Mouse (Mus musculus): ENCODE measurements at regions not wholly inside any gene's neighbourhood (a gene's known extent, or its start where the extent isn't known, plus 50 kb on each side); places are given as distances from the start of the nearest gene placed in this dataset.
"Not testable (repeated sequence)": the region's sequence is repeated elsewhere in the genome, so short reads cannot be mapped to it uniquely, and the experiment has no call there.

DNA sequence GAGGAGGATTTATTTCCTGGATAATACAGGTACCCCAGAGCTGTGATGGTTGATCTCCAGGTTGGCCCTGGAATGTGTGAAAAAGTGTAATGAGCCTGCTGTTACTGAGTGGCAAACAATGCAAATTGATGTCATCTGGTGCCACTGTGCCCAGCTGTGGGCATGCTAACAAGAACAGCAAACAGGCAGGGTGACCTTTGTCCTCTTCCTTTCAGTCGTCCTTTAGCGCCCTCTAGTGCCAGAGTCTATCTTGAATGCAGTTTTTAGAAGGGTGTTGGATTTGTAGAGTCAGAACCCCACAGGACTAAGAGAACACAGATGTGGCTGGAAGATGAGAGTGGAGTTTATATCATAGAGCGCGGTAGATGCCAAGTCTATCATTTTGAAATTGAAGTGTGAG lies 164.3 kb downstream of the Sdhaf3 start:
- peak; percentile 39 for DNase-seq (ENCODE audit: low read depth, low spot score)

DNA sequence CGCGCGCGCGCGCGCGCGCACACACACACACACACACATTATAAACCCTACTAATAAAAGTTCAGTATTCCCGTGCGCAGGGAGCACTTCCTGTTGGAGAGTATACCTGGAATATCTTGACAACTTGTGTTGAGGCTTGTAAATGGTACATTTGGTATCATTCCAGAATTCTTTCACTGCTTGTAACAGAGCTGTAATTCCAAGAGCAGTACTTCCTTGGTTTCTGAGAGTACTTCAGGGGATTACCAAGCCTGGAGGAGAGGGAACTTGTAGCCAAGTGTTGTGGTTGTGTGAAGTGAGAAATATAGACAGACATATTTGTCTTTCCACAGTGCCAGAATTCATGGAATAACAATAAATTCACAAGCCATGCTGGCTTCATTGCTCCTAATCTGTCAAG lies 177.2 kb downstream of the Sdhaf3 start:
- DNase-seq (ENCODE audit: low read depth, low spot score), result no peak

DNA sequence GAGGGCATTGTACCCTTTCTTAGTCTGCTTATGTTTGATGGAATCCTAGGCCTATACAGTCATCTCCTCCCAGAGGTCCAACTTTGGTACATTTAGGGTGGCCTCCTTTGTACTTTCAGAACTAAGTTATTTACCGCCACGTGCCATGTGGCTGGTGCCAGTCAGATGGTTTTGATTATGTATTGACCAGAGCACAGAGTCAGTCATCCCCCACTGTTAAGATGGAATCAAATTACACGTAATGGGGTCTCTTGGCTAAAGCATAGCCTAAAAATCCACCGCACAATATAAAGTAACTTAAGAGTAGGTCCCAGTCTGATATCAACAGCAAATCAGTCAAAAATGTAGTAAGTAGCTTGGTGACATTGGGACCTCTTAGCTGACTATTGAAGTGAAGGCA lies 178.3 kb downstream of the Sdhaf3 start:
- no peak for DNase-seq (ENCODE audit: low read depth, low spot score)

DNA sequence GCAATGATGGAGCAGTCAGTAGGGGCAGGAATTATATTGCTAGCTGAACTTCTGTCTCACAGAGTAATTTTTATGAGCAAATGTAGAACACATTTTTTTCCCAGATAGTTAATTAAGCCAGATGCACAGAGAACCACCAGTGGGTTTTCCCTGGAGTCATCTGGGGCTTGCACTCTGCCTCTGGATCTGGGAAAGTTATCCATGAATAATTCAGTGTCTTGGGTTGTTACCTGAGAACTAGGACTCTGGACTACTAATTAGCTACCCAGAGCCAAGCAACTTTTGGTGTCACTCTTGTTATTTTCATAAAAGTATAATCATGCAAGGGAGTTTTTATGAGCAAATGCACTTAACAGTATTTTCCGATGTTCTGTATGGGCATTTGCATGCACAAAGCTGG lies 179.1 kb downstream of the Sdhaf3 start:
- DNase-seq (ENCODE audit: low read depth, low spot score), result no peak

DNA sequence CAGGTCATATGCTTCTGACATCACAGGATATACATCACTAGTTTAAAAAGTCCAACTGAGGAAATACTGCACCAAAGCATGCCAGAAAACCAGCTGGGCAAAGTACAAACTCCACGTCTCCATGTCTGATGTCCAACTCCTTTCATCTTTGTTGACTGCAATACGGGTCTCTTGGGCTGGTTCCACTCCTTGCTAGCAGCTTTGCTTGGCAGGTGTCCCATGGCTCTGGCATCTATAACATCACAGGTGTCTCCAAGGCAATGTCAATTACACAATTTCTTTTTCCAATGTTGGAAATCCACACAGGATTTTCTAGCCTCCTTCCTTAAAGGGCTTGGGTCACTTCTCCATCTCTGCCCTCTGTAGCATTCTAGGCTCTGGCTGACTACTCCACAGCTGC lies 225.9 kb downstream of the Sdhaf3 start:
- no peak for DNase-seq (ENCODE audit: low read depth, low spot score)

DNA sequence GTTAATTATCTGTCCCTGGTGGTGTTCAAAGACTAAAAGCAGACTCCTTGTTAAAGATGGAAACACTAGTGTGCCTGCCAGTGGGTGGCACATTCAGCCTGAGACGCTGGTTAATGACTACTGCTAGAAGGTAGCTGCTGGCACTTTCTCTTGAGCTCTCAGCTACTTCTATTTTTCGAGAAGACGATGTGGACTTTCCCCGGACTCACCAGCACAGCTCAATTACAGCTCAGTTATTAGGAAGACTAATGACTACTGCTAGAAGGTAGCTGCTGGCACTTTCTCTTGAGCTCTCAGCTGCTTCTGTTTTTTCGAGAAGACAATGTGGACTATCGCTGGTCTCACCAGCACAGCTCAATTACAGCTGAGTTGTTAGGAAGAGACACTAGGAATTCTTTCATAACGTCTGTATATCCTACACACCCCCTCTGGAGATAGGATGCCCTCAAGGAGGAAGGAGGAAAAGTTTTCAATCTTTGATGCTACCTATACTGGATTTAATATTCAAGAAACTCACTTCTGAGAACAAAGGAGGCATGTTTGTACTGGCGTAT lies 243.3 kb downstream of the Sdhaf3 start:
- DNase-seq (ENCODE audit: low read depth, low spot score), result no peak

DNA sequence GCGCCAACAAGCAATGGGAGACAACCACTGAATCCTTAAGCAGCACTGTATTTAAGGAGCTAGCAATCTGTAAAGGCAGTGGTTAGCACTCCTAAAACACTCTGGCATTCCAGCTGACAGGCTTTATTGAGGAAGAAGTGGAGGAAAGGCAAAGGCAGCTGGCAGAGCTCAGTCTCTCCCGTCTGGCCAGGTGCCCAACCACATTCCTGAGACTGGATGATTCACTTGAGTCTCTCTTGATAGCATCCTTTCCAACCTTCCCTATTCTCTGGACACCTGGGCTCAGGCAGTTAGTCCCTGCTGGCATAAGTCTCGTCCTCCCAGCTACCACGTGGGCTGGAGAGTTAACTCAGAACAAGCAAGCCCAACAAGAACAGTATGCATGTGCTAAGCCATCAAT lies 260.1 kb downstream of the Sdhaf3 start:
- DNase-seq (ENCODE audit: low read depth, low spot score), result no peak

DNA sequence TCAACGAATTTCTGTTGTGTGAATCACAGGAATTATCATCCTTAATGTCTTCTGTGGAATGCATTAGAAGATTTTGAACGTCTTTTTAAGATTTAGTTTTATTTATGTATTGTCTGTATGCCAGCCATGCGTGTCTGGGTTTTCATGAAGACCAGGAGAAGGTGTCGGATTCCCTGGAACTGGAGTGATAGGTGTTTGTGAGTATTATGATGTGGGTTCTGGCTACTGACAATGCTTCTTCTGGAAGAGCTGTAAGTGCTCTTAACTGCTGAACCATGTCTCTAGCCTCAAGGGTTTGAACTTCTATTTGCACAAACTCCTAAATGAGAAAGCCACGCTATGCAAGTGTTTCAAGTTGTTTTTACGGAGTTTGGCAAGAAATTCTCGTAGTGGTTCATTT lies 296.5 kb downstream of the Sdhaf3 start:
- DNase-seq (ENCODE audit: low read depth, low spot score), result no peak

DNA sequence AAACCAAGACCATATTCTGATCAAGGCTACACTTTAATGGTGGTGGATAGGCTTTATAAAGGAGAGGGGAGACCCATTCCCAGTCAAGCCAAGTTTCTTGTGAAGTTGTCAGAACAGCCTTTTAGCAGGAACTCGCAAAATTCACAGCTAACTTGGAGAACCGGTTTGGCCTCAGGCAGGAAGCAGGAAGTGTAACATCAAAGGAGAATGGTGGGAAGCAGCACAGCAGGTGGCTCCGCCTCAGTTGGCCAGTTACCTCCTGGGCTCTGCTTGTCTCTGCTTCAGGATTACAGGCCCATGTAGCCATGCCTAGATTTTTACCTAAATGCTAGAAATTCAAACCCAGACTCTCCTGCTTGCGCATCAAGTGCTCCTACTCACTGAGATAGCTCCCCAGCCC lies 277.2 kb upstream of the Tac1 start:
- no peak for DNase-seq (ENCODE audit: low read depth, low spot score)

DNA sequence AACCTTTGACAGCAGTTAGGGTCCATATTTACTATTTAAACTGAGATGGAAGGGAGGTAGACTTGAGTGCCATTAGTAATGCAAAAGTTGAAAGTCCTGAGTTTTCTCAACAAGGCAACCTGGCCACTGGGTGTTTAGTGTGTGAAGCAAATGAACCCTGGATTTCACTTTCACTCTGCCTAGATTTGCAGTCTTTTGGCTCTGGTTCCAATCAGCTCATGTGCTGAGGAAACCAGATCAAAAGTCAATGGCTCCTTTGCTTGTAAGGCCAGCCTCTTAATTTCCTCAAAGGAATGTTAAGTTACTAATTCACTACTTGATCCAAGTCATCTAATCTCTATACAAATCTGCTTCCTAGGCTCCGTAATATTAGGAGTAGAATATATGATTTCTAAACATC lies 247.7 kb upstream of the Tac1 start:
- DNase-seq (ENCODE audit: low read depth, low spot score), result no peak

DNA sequence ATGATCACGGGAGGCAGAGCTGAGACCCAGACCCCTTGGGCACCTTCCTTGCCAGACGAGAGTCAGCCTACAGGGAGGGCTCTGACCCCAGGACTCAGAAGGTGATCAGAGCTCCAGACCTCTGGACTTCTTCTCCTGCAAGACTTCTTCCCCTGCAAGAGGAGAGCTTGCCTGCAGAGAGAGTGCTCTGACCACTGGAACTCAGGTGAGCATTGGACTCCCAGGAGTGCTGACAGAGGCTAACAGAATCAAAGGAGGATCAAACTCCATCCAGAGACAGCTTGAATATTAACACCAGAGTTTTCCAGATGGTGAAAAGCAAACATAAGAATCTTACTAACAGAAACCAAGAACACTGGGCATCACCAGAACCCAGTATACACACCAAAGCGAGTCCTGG lies 241.2 kb upstream of the Tac1 start:
- DNase-seq (ENCODE audit: low read depth, low spot score), result no peak

DNA sequence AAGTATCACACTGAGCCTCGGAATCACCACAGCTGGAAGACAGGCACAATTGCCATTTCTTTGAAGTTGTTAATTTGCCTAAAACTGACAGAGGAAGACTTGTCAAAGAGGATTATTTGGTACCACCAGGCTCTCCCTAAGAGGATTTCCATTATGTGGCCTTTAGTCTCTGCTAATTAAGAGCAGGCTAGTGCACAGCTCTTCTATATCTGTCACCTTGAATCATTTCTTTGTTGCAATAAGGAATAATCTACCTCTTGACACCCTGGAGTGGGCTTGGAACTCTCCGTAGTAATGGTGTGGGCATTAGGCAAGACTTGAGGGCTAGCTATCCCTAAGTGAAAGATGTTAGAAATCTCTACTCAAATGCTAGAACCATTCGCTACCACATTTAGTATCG lies 227.7 kb upstream of the Tac1 start:
- no peak for DNase-seq (ENCODE audit: low read depth, low spot score)

DNA sequence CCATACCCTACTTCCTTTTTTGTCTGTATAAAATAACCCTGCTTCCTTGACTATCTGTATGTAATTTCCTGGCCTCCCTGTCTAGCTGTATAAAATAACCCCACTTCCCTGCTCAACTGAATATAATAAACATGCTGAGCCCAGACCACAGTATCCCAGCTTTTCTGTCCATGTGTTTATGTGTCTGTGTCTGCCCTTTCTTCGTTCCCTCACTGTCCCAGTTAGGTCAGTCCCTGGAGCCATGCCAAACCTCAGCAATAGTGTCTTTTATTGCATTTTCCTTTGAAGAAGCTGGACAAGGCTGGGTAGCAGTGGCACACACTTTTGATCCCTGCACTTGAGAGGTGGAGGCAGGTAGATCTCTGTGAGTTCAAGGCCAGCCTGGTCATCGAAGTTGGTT lies 198.0 kb upstream of the Tac1 start:
- no peak for DNase-seq (ENCODE audit: low read depth, low spot score)

DNA sequence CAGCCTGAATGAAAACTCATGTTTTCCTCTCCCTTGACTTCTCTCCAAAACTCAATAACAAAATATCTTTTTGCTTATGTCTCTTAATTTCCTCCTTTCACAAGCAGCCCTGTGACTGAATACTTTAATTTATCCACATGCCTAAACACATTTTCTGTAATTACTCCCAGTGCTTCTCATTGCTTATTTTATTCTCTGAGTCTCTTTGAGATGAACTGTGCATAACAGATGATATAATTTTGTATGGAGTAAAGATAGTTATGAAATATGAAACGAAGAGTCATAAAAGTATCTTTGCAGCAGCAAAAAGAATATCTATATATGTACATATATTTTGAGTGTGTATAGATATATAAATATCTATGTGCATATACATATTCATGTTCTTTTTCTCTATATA lies 187.5 kb upstream of the Tac1 start:
- DNase-seq (ENCODE audit: low read depth, low spot score), result no peak

DNA sequence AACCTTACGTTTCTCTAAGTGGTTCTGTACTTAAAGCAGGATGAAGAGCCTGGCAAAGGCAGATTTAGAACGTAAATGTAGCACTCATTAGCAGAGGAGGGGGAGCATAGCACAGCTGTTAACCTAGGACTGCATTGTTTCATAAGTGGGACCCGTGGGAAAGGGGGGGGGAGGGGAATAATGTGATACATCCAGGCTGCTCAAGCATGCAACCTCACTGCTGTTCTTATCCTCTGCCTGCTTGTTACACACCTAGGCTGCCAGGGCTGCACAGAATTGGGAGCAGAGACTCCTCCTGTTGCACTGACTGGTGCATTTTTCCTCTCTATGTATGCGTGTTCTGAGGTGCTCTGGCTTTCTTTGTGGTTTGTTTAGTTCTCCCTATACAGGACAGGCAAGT lies 180.1 kb upstream of the Tac1 start:
- DNase-seq (ENCODE audit: low read depth, low spot score), result no peak

DNA sequence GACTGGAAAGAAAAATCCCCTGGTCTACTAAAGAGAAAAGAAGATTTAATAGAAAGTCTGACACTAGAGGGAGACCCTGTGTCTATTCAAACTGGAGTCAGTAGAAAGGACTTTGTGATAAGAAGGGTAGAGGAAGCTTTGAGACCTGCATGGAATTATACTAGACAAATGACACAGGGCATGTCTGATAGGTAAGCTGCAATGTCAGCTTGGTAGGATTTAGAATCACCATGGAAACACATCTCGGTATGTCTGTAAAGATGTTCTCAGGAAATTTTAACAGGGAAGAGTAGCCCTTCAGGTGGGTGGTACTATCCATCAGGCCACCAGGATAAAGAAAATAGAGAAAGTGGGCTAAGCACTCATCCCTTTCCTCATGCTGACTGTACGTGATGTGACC lies 178.8 kb upstream of the Tac1 start:
- no peak for DNase-seq (ENCODE audit: low read depth, low spot score)

DNA sequence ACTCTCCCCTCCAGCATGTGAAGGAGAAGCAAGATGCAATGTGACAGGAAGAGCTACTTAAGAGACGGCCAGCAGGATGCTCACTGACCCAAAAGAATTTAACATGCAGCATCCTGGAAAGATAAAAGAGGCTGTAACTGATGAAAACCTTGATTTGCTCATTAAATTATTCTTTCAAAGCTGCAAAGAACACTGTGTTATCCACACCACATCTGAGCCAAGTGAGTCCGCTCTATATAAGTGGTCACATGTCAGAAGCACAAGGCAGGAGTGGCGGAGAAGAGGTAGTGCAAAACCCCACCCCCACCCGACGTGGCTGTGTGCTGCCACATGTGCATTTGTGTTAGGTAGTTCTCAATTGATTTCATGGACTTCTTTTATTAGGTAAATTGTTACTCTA lies 176.0 kb upstream of the Tac1 start:
- no peak for DNase-seq (ENCODE audit: low read depth, low spot score)

DNA sequence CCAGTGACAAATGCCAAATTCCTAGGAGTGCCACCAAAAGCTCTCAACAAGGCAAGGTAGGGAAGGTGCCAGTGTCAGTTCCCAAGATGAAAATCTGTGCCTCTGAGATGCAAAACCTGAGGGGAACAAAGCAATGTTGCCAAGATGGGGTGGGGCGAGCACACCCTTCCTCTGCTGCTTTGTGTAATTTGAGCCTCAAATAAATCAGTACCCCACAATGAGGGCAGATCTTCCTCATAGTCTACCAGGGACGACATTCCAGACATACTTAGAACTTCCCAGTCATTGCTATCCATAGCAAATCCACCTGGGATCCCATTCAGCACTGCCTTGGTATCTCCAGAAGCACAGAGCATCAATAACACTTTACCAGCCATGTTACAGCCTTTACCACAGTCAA lies 129.9 kb upstream of the Tac1 start:
- DNase-seq (ENCODE audit: low read depth, low spot score), result no peak

DNA sequence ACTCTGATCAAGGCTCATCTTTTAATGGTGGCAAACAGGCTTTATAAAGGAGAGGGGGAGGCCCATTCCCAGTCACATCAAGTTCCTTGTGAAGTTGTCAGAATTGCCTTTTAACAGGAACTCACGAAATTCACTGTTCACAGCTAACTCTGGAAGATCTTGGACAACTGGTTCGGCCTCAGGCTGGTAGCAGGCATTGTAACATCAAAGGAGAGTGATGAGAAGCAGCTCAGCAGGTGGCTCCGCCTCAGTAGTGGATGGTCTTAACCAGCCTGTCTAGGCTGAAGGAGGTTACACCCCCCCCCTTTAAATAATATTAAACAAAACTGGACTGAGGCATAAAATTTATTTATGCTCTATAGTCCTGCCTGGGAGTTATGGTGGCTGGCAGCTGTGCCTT lies 113.0 kb upstream of the Tac1 start:
- no peak for DNase-seq (ENCODE audit: low read depth, low spot score)

DNA sequence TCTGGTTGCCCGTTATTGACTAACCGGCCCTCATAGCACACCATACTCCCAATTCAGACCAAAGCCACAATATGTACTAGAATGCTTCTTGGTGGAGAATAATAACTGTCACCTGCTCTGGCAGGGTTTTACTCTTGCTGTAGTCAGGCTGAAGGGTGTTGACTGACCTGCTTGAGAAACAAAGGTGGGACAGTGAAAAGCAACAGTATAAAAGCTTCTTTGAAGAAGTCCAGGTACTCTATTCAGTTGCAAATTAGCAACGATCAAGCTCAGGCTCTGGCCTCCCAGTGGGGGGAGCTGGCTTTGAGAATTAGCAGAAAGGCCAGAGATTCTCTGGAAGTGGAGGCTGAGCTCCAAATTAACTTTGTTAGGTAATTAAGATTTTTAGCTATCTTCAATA lies 112.4 kb upstream of the Tac1 start:
- DNase-seq (ENCODE audit: low read depth, low spot score), result not testable (repeated sequence)

DNA sequence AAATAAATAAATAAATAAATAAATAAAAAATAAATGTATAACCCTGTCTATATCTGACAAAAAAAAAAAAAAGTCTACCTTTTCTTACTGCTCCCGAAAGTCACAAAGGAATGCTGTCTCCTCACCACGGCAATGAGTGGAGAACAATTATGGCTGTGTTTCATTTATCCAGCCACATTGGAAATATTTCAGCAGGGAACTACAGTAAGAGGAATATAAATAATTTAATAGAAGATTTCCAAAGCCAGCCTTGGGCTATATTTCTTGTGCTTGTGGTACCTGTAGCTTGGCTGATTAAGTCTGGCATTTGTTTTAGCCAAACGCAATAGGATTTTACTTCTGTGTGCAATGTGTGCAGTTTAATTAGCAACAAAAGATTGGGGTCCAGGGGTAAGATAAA lies 98.8 kb upstream of the Tac1 start:
- no peak for DNase-seq (ENCODE audit: low read depth, low spot score)

DNA sequence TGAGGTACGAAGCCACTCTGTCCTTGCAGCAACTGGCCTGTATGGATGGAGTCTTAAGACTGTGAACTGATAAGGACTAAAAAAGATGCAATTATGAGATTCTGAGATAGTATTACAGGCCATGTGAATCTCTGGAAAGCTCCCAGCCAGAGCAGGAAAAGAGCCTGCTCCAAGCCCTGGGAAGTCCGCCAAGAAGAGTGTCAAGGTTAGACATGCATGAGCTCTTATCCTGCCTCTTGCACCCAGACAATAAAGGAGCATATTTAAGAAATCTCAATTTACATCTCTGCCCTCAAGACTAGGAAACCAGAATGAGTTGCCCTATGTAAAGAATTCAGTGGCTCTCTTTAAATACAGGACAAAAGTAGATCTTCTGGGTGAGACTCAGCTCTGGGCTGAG lies 90.8 kb upstream of the Tac1 start:
- DNase-seq (ENCODE audit: low read depth, low spot score), result no peak

DNA sequence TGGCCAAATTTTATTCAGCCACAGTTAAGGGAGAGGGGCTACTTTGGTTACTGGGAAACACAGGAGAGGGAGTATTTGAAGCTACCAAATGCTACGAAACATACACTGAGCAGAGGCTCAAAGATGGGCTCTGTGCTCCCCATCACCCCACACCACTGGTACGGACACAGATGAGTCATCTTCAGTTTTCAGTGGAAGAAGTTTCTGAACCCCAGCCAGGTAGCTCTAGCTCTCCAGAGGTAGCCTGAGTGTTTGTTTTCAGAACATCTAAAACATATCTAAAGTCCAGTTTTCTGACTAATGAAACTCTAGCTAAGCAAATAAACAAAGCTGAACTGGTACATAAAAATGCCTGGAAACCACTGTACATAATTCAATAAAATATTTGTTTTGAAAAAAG lies 90.3 kb upstream of the Tac1 start:
- no peak for DNase-seq (ENCODE audit: low read depth, low spot score)

DNA sequence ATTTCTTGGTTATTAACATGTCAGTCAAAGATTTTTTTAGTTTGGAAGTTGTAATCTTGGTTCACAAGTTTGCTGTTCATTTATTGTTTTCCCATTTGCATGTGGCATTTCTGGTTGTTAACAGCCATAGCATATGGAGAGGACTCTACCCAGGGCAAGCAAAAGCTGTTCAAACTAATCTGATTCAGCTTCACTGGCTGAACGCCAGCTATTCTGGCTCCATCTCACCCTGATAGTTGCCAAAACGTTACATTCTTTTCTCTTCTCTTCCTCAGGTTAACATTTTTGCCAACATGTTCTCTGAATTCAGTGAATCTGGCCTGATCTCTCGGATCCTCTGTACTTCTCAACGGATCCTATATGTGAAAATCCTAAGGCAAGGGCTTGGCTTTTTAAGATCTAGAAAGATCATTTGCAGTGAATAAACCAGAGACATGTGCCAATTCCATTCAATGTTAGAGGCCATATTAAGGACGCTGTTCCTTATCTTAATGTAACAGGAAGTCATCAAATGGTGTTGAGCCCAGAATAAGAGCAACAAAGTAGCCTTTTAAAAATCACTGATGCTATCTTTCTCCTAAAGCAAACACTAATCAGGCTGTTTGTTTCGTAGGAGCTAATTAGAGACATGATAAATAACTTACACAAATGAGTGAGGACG lies 82.2 kb upstream of the Tac1 start:
- DNase-seq (ENCODE audit: low read depth, low spot score), result no peak

Data from A20 (cell line).